Mouse (Mus musculus): Measurements from ENCODE around the gene Barhl2. TPM values are rescaled to one million over a fixed set of nuclear protein-coding genes. Genes with fewer than 3 reads are reported as not detected.

Gene Barhl2
- total RNA-seq (2014; fragmentation: Nextera tagmentation) (not detected in 2 replicates), total RNA-seq (2017) (0.06 TPM in 1 of 2 replicates, not detected in the other), polyA plus RNA-seq (2012) (not detected in 2 replicates)

- no peaks in the 10 kb centered on the region for H3K36me3 ChIP-seq (replicated peaks)
- ATAC-seq (ENCODE audit: extremely low read depth, insufficient number of reproducible peaks, low FRiP score, poor library complexity, severe bottlenecking) (no peak), DNase-seq (ENCODE audit: low spot score) (no peak)
- H3K4me1 ChIP-seq (ENCODE audit: insufficient read depth, low read depth, low read length): no peaks in the 10 kb centered on the region
- no peak within 1 kb of the TSS; the same call in 1 of the 2 replicates for H3K4me3 ChIP-seq (ENCODE audit: low read depth, low read length)
- H3K9me3 ChIP-seq (replicated peaks): peaks cover 74% of the 10 kb centered on the region
- TF ChIP-seq POLR2AphosphoS5 (IDR thresholded peaks at IDR 0.05; ENCODE audit: insufficient replicate concordance, low read depth, low read length) (no peak), CTCF (IDR thresholded peaks at IDR 0.05; ENCODE audit: low read depth, low read length) (no peak), TAL1 (conservative IDR thresholded peaks at IDR 0.05; ENCODE audit: low read depth, low read length) (no peak), GATA1 (IDR thresholded peaks at IDR 0.05; ENCODE audit: borderline replicate concordance, low read length) (no peak), GATA2 (IDR thresholded peaks at IDR 0.05; ENCODE audit: borderline replicate concordance, low read depth, low read length) (no peak)
- no peaks in the 10 kb centered on the region; the same call in 1 of the 2 replicates for H3K27me3 ChIP-seq (ENCODE audit: insufficient read depth, low read length)
Measured at GRCm38 (mm10) chr5:106457986-106458476, at the start of gene Barhl2. TSS of gene Barhl2 (minus strand) at chr5:106458166.

- Histone ChIP-seq H3K4me1 (ENCODE audit: insufficient read depth, low read depth, low read length) (no peaks in the 10 kb centered on the region), H3K9me3 (replicated peaks) (peaks cover 22% of the 10 kb centered on the region), H3K4me3 (ENCODE audit: low read depth, low read length) (no peak overlapping the region), H3K27me3 (ENCODE audit: insufficient read depth, low read length) (no peaks in the 10 kb centered on the region), H3K36me3 (replicated peaks) (no peaks in the 10 kb centered on the region)
- ATAC-seq (ENCODE audit: extremely low read depth, insufficient number of reproducible peaks, low FRiP score, poor library complexity, severe bottlenecking) (no peak), DNase-seq (ENCODE audit: low spot score) (no peak)
- TF ChIP-seq POLR2AphosphoS5 (IDR thresholded peaks at IDR 0.05; ENCODE audit: insufficient replicate concordance, low read depth, low read length) (no peak), GATA2 (IDR thresholded peaks at IDR 0.05; ENCODE audit: borderline replicate concordance, low read depth, low read length) (no peak), CTCF (IDR thresholded peaks at IDR 0.05; ENCODE audit: low read depth, low read length) (no peak), TAL1 (conservative IDR thresholded peaks at IDR 0.05; ENCODE audit: low read depth, low read length) (no peak), GATA1 (IDR thresholded peaks at IDR 0.05; ENCODE audit: borderline replicate concordance, low read length) (no peak)
Measured at GRCm38 (mm10) chr5:106506061-106506460, 48.1 kb upstream of the Barhl2 start.

- no peak for TF ChIP-seq GATA1 (IDR thresholded peaks at IDR 0.05; ENCODE audit: borderline replicate concordance, low read length)
- no peak for TF ChIP-seq GATA2 (IDR thresholded peaks at IDR 0.05; ENCODE audit: borderline replicate concordance, low read depth, low read length)
- no peak for TF ChIP-seq CTCF (IDR thresholded peaks at IDR 0.05; ENCODE audit: low read depth, low read length)
- no peak for TF ChIP-seq TAL1 (conservative IDR thresholded peaks at IDR 0.05; ENCODE audit: low read depth, low read length)
- no peak for TF ChIP-seq POLR2AphosphoS5 (IDR thresholded peaks at IDR 0.05; ENCODE audit: insufficient replicate concordance, low read depth, low read length)
- Histone ChIP-seq H3K4me1 (ENCODE audit: insufficient read depth, low read depth, low read length) (no peaks in the 10 kb centered on the region), H3K27me3 (ENCODE audit: insufficient read depth, low read length) (no peaks in the 10 kb centered on the region), H3K9me3 (replicated peaks) (peaks cover 32% of the 10 kb centered on the region), H3K36me3 (replicated peaks) (no peaks in the 10 kb centered on the region), H3K4me3 (ENCODE audit: low read depth, low read length) (no peak overlapping the region)
- DNase-seq (ENCODE audit: low spot score): no peak
- no peak for ATAC-seq (ENCODE audit: extremely low read depth, insufficient number of reproducible peaks, low FRiP score, poor library complexity, severe bottlenecking)
Measured at GRCm38 (mm10) chr5:106502684-106503545, 44.9 kb upstream of the Barhl2 start.

GRCm38 (mm10) chr5:106502271-106502670, 44.3 kb upstream of the Barhl2 start:
- TF ChIP-seq GATA1 (IDR thresholded peaks at IDR 0.05; ENCODE audit: borderline replicate concordance, low read length) (no peak), GATA2 (IDR thresholded peaks at IDR 0.05; ENCODE audit: borderline replicate concordance, low read depth, low read length) (no peak), POLR2AphosphoS5 (IDR thresholded peaks at IDR 0.05; ENCODE audit: insufficient replicate concordance, low read depth, low read length) (no peak), CTCF (IDR thresholded peaks at IDR 0.05; ENCODE audit: low read depth, low read length) (no peak), TAL1 (conservative IDR thresholded peaks at IDR 0.05; ENCODE audit: low read depth, low read length) (no peak)
- Histone ChIP-seq H3K27me3 (ENCODE audit: insufficient read depth, low read length) (no peaks in the 10 kb centered on the region), H3K36me3 (replicated peaks) (no peaks in the 10 kb centered on the region), H3K4me3 (ENCODE audit: low read depth, low read length) (no peak overlapping the region), H3K4me1 (ENCODE audit: insufficient read depth, low read depth, low read length) (no peaks in the 10 kb centered on the region), H3K9me3 (replicated peaks) (peaks cover 34% of the 10 kb centered on the region)
- ATAC-seq (ENCODE audit: extremely low read depth, insufficient number of reproducible peaks, low FRiP score, poor library complexity, severe bottlenecking): no peak
- DNase-seq (ENCODE audit: low spot score): no peak

GRCm38 (mm10) chr5:106491771-106492170, 33.8 kb upstream of the Barhl2 start:
- no peak for TF ChIP-seq POLR2AphosphoS5 (IDR thresholded peaks at IDR 0.05; ENCODE audit: insufficient replicate concordance, low read depth, low read length)
- no peak for TF ChIP-seq GATA2 (IDR thresholded peaks at IDR 0.05; ENCODE audit: borderline replicate concordance, low read depth, low read length)
- TF ChIP-seq GATA1 (IDR thresholded peaks at IDR 0.05; ENCODE audit: borderline replicate concordance, low read length): no peak
- TF ChIP-seq TAL1 (conservative IDR thresholded peaks at IDR 0.05; ENCODE audit: low read depth, low read length): no peak
- TF ChIP-seq CTCF (IDR thresholded peaks at IDR 0.05; ENCODE audit: low read depth, low read length): no peak
- H3K4me3 ChIP-seq (ENCODE audit: low read depth, low read length): no peak overlapping the region
- H3K36me3 ChIP-seq (replicated peaks): no peaks in the 10 kb centered on the region
- H3K9me3 ChIP-seq (replicated peaks): peaks cover 55% of the 10 kb centered on the region
- DNase-seq (ENCODE audit: low spot score): no peak
- no peaks in the 10 kb centered on the region for H3K4me1 ChIP-seq (ENCODE audit: insufficient read depth, low read depth, low read length)
- H3K27me3 ChIP-seq (ENCODE audit: insufficient read depth, low read length): no peaks in the 10 kb centered on the region
- ATAC-seq (ENCODE audit: extremely low read depth, insufficient number of reproducible peaks, low FRiP score, poor library complexity, severe bottlenecking): no peak

- Histone ChIP-seq H3K27me3 (ENCODE audit: insufficient read depth, low read length) (no peaks in the 10 kb centered on the region), H3K4me1 (ENCODE audit: insufficient read depth, low read depth, low read length) (no peaks in the 10 kb centered on the region), H3K9me3 (replicated peaks) (peaks cover 33% of the 10 kb centered on the region), H3K36me3 (replicated peaks) (no peaks in the 10 kb centered on the region), H3K4me3 (ENCODE audit: low read depth, low read length) (no peak overlapping the region)
- ATAC-seq (ENCODE audit: extremely low read depth, insufficient number of reproducible peaks, low FRiP score, poor library complexity, severe bottlenecking) (no peak), DNase-seq (ENCODE audit: low spot score) (no peak)
- TF ChIP-seq CTCF (IDR thresholded peaks at IDR 0.05; ENCODE audit: low read depth, low read length): no peak
- TF ChIP-seq GATA1 (IDR thresholded peaks at IDR 0.05; ENCODE audit: borderline replicate concordance, low read length): no peak
- TF ChIP-seq GATA2 (IDR thresholded peaks at IDR 0.05; ENCODE audit: borderline replicate concordance, low read depth, low read length): no peak
- no peak for TF ChIP-seq POLR2AphosphoS5 (IDR thresholded peaks at IDR 0.05; ENCODE audit: insufficient replicate concordance, low read depth, low read length)
- TF ChIP-seq TAL1 (conservative IDR thresholded peaks at IDR 0.05; ENCODE audit: low read depth, low read length): no peak
Measured at GRCm38 (mm10) chr5:106472105-106472500, 14.1 kb upstream of the Barhl2 start.

All from G1E (cell line).